Comparison of ENCODE assay signal across 26 mouse cellular contexts in the genomic region with DNA sequence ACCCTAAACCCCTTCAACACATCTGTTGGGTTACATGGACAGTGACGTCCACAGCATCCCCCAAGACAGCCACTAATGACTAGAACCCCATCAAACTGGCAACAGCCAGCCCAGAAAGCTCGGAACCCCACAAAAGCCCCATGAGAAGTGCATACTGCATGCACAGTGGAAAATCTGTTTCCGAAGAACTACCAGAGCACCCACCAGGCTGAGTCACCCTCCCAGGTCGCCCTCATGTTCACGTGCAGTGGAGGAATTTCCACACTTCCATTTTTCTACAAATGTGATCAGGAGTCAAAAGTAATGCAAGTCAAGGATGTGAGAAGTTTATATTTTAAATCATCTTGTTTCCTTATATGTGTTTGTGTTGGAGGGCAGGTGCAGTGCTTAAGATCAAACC. TPM values are rescaled to one million over a fixed set of nuclear protein-coding genes. Genes with fewer than 3 reads are reported as not detected.
A peak's percentile ranks its signal among the peaks of the same experiment; 100 is the strongest.
DNase-seq lines count a peak whose midpoint lies in the region; ATAC-seq and TF ChIP-seq lines count a peak whose summit lies in the region.
"Had no signal": no experiment of that assay in that cellular context is flagged by ENCODE, and none has a peak within 500 bp of the region (broad histone marks: within the 10 kb centered on the region; RNA-seq: fewer than 3 reads in every experiment).

No protein-coding gene starts in this region.

- intact Hi-C loops in heart, postnatal 14 days (cut with DNase I): no loop called here

- H3K36me3 ChIP-seq in hindbrain, embryonic 14.5 days (replicated peaks; ENCODE audit: control insufficient read depth, insufficient read depth): no peaks in the 10 kb centered on the region
- no peaks in the 10 kb centered on the region for H3K36me3 ChIP-seq in hindbrain, embryonic 11.5 days (ENCODE audit: control insufficient read depth, insufficient read depth, low read length)
- no peaks in the 10 kb centered on the region for H3K36me3 ChIP-seq in stomach, embryonic 16.5 days (ENCODE audit: control insufficient read depth, insufficient read depth, low read length)
- H3K36me3 ChIP-seq in stomach, postnatal 0 days (ENCODE audit: control insufficient read depth, insufficient read depth, low read length): no peaks in the 10 kb centered on the region
- no peaks in the 10 kb centered on the region for H3K36me3 ChIP-seq in neural tube, embryonic 14.5 days (ENCODE audit: control insufficient read depth, insufficient read depth, low read length)
- no peaks in the 10 kb centered on the region for H3K36me3 ChIP-seq in heart, embryonic 12.5 days
- H3K36me3 ChIP-seq: embryonic facial prominence, embryonic 12.5 days; intestine, embryonic 15.5 days; liver, embryonic 12.5 days; midbrain, embryonic 12.5 days had no signal

- 91% methylated on average over 5 of the region's 5 CpGs for WGBS in hindbrain, embryonic 14.5 days
- 94% methylated on average over 5 of the region's 5 CpGs for WGBS in hindbrain, embryonic 11.5 days
- WGBS in stomach, embryonic 16.5 days: 81% methylated on average over 5 of the region's 5 CpGs
- WGBS in stomach, postnatal 0 days: 86% methylated on average over 5 of the region's 5 CpGs
- 87% methylated on average over 5 of the region's 5 CpGs for WGBS in neural tube, embryonic 14.5 days
- 85% methylated on average over 5 of the region's 5 CpGs for WGBS in heart, embryonic 12.5 days

- H3K4me3 ChIP-seq in hindbrain, embryonic 14.5 days (replicated peaks; ENCODE audit: low read length): no peak overlapping the region
- H3K4me3 ChIP-seq in hindbrain, embryonic 11.5 days (ENCODE audit: low read depth, low read length): no peak overlapping the region
- no peak overlapping the region for H3K4me3 ChIP-seq in stomach, embryonic 16.5 days (replicated peaks; ENCODE audit: low read length)
- H3K4me3 ChIP-seq in stomach, postnatal 0 days (ENCODE audit: low read depth, low read length): no peak overlapping the region
- no peak overlapping the region for H3K4me3 ChIP-seq in neural tube, embryonic 14.5 days (ENCODE audit: low read depth, low read length)
- no peak overlapping the region for H3K4me3 ChIP-seq in heart, embryonic 12.5 days
- H3K4me3 ChIP-seq: embryonic facial prominence, embryonic 12.5 days; intestine, embryonic 15.5 days; liver, embryonic 12.5 days; midbrain, embryonic 12.5 days had no signal

- DNase-seq in hindbrain, embryonic 14.5 days (ENCODE audit: low spot score): no peak
- no peak for DNase-seq in hindbrain, embryonic 11.5 days (ENCODE audit: low spot score)
- DNase-seq in stomach, postnatal 0 days (ENCODE audit: low spot score): no peak
- DNase-seq in heart, postnatal 14 days: no peak
- DNase-seq: adrenal gland, postnatal 10 days; cerebellum, adult 9-11 months; embryo, embryonic 11 days; gastrocnemius, postnatal 25 days; heart, adult 18-20 months; kidney, adult 2 months; kidney, postnatal 36 days; layer of hippocampus, postnatal 36 days; left cerebral cortex, postnatal 4 days; liver, postnatal 0 days; lung, postnatal 4 days; thymus, postnatal 14 days had no signal

- no peak for ATAC-seq in hindbrain, embryonic 14.5 days (ENCODE audit: low FRiP score)
- ATAC-seq in hindbrain, embryonic 11.5 days (ENCODE audit: low FRiP score): no peak
- no peak for ATAC-seq in stomach, embryonic 16.5 days (ENCODE audit: insufficient read depth, low FRiP score)
- ATAC-seq in stomach, postnatal 0 days (ENCODE audit: low FRiP score, low TSS enrichment): no peak
- no peak for ATAC-seq in neural tube, embryonic 14.5 days (ENCODE audit: low read depth)
- ATAC-seq in heart, embryonic 12.5 days (ENCODE audit: insufficient number of reproducible peaks, low FRiP score): no peak
- ATAC-seq: forebrain, embryonic 14.5 days; intestine, embryonic 15.5 days; liver, embryonic 12.5 days; liver, postnatal 0 days had no signal

- peak overlapping the region; percentile 58; the same call in 1 of the 2 replicates for H3K27ac ChIP-seq in hindbrain, embryonic 14.5 days
- H3K27ac ChIP-seq in hindbrain, embryonic 11.5 days (ENCODE audit: low read depth, low read length): no peak overlapping the region
- H3K27ac ChIP-seq in stomach, embryonic 16.5 days (ENCODE audit: low read length): peak overlapping the region; percentile 95; the same call in 1 of the 2 replicates
- no peak overlapping the region for H3K27ac ChIP-seq in stomach, postnatal 0 days (replicated peaks)
- 0 out of 2 replicates have a peak overlapping the region, but pooled peaks have one; percentile 0 for H3K27ac ChIP-seq in neural tube, embryonic 14.5 days (ENCODE audit: low read depth, low read length)
- no peak overlapping the region for H3K27ac ChIP-seq in heart, embryonic 12.5 days (ENCODE audit: poor library complexity, severe bottlenecking)
- H3K27ac ChIP-seq: intestine, embryonic 15.5 days; liver, embryonic 12.5 days; midbrain, embryonic 12.5 days had no signal

- no peaks in the 10 kb centered on the region for H3K9me3 ChIP-seq in hindbrain, embryonic 14.5 days (ENCODE audit: control insufficient read depth, low read length)
- no peaks in the 10 kb centered on the region for H3K9me3 ChIP-seq in hindbrain, embryonic 11.5 days (ENCODE audit: control insufficient read depth, low read length)
- H3K9me3 ChIP-seq in stomach, embryonic 16.5 days (replicated peaks; ENCODE audit: control insufficient read depth, low read length): no peaks in the 10 kb centered on the region
- no peaks in the 10 kb centered on the region for H3K9me3 ChIP-seq in stomach, postnatal 0 days (ENCODE audit: control insufficient read depth, low read length)
- H3K9me3 ChIP-seq in neural tube, embryonic 14.5 days (ENCODE audit: control insufficient read depth, low read length): no peaks in the 10 kb centered on the region
- H3K9me3 ChIP-seq in heart, embryonic 12.5 days (replicated peaks): 0 out of 2 replicates have a peak, but pooled peaks cover 2% of the 10 kb centered on the region
- H3K9me3 ChIP-seq: embryonic facial prominence, embryonic 12.5 days; intestine, embryonic 15.5 days; liver, embryonic 12.5 days; megakaryocyte, embryonic 14.5 days; midbrain, embryonic 12.5 days had no signal

- no peak overlapping the region for H3K9ac ChIP-seq in hindbrain, embryonic 14.5 days
- no peak overlapping the region for H3K9ac ChIP-seq in hindbrain, embryonic 11.5 days (ENCODE audit: low read depth, low read length)
- H3K9ac ChIP-seq in stomach, embryonic 16.5 days (ENCODE audit: low read length): no peak overlapping the region
- H3K9ac ChIP-seq in stomach, postnatal 0 days (ENCODE audit: low read length): no peak overlapping the region
- H3K9ac ChIP-seq in neural tube, embryonic 14.5 days (replicated peaks; ENCODE audit: low read depth, low read length): no peak overlapping the region
- H3K9ac ChIP-seq in heart, embryonic 12.5 days: no peak overlapping the region
- H3K9ac ChIP-seq: embryonic facial prominence, embryonic 12.5 days; intestine, embryonic 15.5 days; liver, embryonic 12.5 days; liver, postnatal 0 days; midbrain, embryonic 12.5 days had no signal

- no peak for TF ChIP-seq EP300 in stomach, postnatal 0 days (optimal IDR thresholded peaks at IDR 0.05)

- peaks cover 25% of the 10 kb centered on the region for H3K4me1 ChIP-seq in hindbrain, embryonic 14.5 days (replicated peaks; ENCODE audit: control insufficient read depth, insufficient read depth, low read length)
- H3K4me1 ChIP-seq in hindbrain, embryonic 11.5 days (replicated peaks; ENCODE audit: control insufficient read depth, insufficient read depth, low read length): no peaks in the 10 kb centered on the region
- H3K4me1 ChIP-seq in stomach, embryonic 16.5 days (ENCODE audit: control insufficient read depth, insufficient read depth, low read length): peaks cover 21% of the 10 kb centered on the region
- H3K4me1 ChIP-seq in stomach, postnatal 0 days (replicated peaks; ENCODE audit: control insufficient read depth, insufficient read depth): peaks cover 5% of the 10 kb centered on the region
- peaks cover 16% of the 10 kb centered on the region; the same call in 1 of the 2 replicates for H3K4me1 ChIP-seq in neural tube, embryonic 14.5 days (ENCODE audit: control insufficient read depth, insufficient read depth, low read length)
- peaks cover 8% of the 10 kb centered on the region; the same call in 1 of the 2 replicates for H3K4me1 ChIP-seq in heart, embryonic 12.5 days (replicated peaks)

- H3K4me2 ChIP-seq in hindbrain, embryonic 14.5 days (replicated peaks): no peak overlapping the region
- H3K4me2 ChIP-seq in hindbrain, embryonic 11.5 days (replicated peaks; ENCODE audit: low read depth, low read length): no peak overlapping the region
- no peak overlapping the region for H3K4me2 ChIP-seq in stomach, embryonic 16.5 days (ENCODE audit: low read depth, low read length)
- H3K4me2 ChIP-seq in stomach, postnatal 0 days (replicated peaks; ENCODE audit: low read depth): no peak overlapping the region
- no peak overlapping the region for H3K4me2 ChIP-seq in neural tube, embryonic 14.5 days (ENCODE audit: low read depth, low read length)
- no peak overlapping the region for H3K4me2 ChIP-seq in heart, embryonic 12.5 days
- H3K4me2 ChIP-seq: embryonic facial prominence, embryonic 12.5 days; heart, embryonic 11.5 days; intestine, embryonic 15.5 days; liver, embryonic 12.5 days; midbrain, embryonic 12.5 days had no signal

- no peaks in the 10 kb centered on the region for H3K27me3 ChIP-seq in hindbrain, embryonic 14.5 days (ENCODE audit: control insufficient read depth, insufficient read depth, low read length)
- H3K27me3 ChIP-seq in hindbrain, embryonic 11.5 days (ENCODE audit: control insufficient read depth, insufficient read depth, low read length): no peaks in the 10 kb centered on the region
- no peaks in the 10 kb centered on the region for H3K27me3 ChIP-seq in stomach, embryonic 16.5 days (ENCODE audit: control insufficient read depth, insufficient read depth, low read length)
- no peaks in the 10 kb centered on the region for H3K27me3 ChIP-seq in stomach, postnatal 0 days (ENCODE audit: control insufficient read depth, insufficient read depth, low read length)
- H3K27me3 ChIP-seq in neural tube, embryonic 14.5 days (ENCODE audit: control insufficient read depth, insufficient read depth, low read length): no peaks in the 10 kb centered on the region
- H3K27me3 ChIP-seq in heart, embryonic 12.5 days (replicated peaks): no peaks in the 10 kb centered on the region
- H3K27me3 ChIP-seq: embryonic facial prominence, embryonic 12.5 days; intestine, embryonic 15.5 days; liver, embryonic 12.5 days; megakaryocyte, embryonic 14.5 days; midbrain, embryonic 12.5 days had no signal

- no peak for TF ChIP-seq CTCF in stomach, postnatal 0 days (IDR thresholded peaks at IDR 0.05; ENCODE audit: low read depth)

RNA-seq across cellular contexts. Expression of gene Ptprj, which starts 52.3 kb away (rescaled TPM):
- 7.9 and 10.3 TPM in 2 replicates for polyA plus RNA-seq in hindbrain, embryonic 14.5 days (2014; fragmentation: Nextera tagmentation; extraction: Ambion mirVana)
- polyA plus RNA-seq in hindbrain, embryonic 11.5 days (2014; fragmentation: Nextera tagmentation; extraction: Ambion mirVana): 2.4 and 2.9 TPM in 2 replicates
- 4.1 and 5.0 TPM in 2 replicates for polyA plus RNA-seq in stomach, embryonic 16.5 days (2015; fragmentation: Nextera tagmentation; extraction: Ambion mirVana)
- polyA plus RNA-seq in stomach, postnatal 0 days (2015; fragmentation: Nextera tagmentation; extraction: Ambion mirVana): 2.1 and 2.2 TPM in 2 replicates
- 9.3 and 9.7 TPM in 2 replicates for polyA plus RNA-seq in neural tube, embryonic 14.5 days (2014; fragmentation: Nextera tagmentation; extraction: Ambion mirVana)
- polyA plus RNA-seq in heart, embryonic 12.5 days (2016; fragmentation: Nextera tagmentation; extraction: Ambion mirVana): 1.6 and 2.0 TPM in 2 replicates
- total RNA-seq in heart, postnatal 14 days (2021): 1 to 10 TPM; 9.0 to 9.1 TPM

Comparison
In these comparisons a context has a peak if more than half of its experiments do, and no peak if none do; other contexts are left out.
1. H3K27ac ChIP-seq: peak in hindbrain, embryonic 14.5 days (single experiment), stomach, embryonic 16.5 days (single experiment) and neural tube, embryonic 14.5 days (single experiment); none in hindbrain, embryonic 11.5 days (single experiment), stomach, postnatal 0 days (single experiment) and heart, embryonic 12.5 days (single experiment).